Mouse (Mus musculus): ENCODE data around the gene Ubc.

Ubc gene

DNA sequence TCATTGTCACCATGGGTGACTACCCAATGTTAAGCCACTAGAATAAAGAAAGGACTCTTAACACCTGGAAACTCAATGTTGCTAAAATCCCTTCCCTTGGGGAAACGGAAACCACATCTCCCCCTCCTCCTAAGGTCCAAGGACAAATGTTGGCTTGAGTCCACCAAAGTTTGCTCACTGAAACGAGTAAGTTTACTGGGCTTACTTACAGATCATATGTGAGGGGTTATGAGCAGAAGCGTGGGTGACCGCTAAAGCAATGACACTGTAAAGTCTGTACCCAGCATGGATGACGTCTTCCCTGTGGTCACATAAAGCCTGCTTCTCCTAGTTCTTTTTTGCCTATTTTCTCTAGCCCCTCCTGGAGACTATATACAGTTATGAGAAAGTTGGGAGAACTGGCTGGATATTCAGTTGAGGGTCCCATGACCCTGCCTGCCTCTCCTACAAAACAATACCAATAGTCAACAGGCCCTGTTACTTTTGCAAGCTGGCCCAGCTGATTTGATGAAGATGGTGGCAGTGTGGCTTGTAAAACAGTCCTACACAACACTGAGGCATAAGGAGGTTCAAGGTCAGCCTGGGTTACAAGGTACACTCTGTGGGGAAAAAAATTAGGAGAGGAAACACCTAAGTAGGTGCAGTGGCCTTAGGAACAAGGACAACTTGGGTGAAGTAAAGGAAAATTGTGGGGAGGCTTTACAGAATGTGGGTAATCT lies 7.9 kb downstream of the Ubc start:
- no peak for DNase-seq

DNA sequence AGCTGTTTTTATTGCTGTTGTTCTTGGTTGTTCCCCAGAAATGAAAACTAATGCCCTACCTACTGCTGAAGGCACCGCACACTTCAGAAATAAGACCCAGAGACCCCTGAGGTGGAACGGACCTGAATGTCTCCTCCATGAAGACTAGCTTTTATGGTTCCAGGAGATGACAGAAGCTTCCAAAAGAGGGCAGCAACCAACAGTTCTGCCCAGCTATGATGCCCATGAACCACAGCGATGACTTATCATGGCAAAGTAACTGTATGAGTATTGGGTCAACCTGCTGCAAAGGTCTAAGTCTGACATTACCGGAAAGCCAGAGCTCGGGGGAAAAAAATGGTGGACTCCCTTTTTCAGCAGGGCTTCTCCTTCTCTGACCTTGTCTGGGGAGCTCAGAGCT lies 11.1 kb downstream of the Ubc start:
- DNase-seq = no peak

DNA sequence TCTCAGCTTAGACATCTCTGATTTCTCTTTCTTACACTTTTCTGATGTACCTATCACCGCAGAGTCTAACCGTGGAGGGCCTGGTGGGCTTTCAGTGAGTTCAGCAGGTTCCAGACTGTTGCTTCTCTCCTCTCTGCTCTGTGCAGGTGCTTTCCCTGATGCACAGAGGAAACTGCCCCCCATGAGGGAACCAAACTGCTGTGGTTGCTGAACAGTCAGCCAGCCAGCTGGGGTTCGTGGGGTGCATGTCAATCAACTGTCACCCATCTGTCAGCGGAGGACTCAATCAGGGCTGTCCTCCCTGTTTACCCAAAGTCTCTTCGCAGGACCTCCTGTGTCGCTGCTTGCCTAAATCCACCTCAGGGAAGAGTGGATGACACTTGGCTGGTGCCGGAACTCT lies 12.8 kb downstream of the Ubc start:
- no peak for DNase-seq

DNA sequence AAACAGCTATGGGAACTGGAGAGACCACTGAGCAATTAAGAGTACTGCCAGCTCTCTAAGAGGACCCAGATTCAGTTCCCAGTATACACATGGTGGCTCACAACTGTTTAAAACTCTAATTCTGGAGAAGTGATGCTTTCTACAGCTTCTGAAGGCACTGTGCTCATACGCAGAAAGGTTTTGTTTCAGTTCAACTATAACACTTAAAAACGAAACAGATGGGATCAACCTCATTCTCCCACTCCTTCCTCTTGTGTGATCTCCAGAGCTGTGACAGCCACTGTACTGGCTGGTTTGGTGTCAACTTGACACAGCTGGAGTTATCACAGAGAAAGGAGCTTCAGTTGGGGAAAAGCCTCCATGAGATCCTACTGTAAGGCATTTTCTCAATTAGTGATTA lies 14.1 kb downstream of the Ubc start:
- no peak for DNase-seq

DNA sequence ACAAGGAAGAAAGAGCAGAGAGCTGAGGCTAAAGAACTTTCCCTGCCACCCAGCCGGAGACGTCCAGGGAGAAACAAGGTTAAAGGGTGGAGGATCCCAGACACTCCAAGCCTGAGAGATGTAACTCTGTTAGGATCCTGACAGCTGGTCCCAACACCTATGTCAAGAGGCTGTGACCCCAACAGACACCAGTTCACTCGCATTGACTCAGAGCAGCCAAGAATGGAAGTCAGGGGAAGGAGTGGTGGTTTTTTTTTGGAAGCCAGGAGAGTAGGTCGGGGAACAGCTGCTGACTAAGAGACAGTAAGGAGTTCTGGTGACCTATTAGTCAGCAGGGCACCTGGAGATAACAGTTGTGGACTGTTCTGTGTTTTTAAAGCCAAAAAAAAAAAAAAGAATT lies 18.0 kb downstream of the Ubc start:
- DNase-seq = no peak

DNA sequence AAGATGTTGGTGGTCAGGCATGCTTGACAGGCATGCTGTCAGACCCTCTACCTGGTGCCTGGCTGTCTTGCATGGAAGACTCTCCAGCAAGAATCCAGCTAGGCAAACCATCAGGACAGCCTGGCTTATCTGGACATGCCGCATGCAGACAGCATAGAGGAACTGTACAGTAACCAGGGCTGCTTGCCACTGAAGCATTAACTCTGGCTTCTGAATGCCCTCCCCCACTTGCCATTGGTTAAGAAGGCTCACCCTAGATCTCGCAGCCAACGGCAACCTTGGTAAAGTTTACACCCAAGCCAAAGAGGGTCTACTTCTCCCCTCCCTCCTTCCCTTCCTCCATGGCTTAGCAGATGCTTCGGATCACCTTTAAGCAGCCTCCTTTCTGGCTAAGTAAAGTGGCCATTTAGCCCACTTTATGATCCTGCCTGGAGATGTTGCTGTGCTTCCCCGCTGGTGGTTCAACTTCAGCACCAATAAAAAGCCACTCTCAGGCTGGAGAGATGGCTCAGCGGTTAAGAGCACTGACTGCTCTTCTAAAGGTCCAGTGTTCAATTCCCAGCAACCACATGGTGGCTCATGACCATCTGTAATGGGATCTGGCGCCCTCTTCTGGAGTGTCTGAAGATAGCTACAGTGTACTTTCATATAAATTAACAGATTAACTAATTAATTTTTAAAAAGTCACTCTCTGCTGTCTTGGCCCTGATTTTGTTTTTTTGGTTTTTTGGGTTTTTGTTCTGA lies 18.9 kb downstream of the Ubc start:
- no peak for DNase-seq

DNA sequence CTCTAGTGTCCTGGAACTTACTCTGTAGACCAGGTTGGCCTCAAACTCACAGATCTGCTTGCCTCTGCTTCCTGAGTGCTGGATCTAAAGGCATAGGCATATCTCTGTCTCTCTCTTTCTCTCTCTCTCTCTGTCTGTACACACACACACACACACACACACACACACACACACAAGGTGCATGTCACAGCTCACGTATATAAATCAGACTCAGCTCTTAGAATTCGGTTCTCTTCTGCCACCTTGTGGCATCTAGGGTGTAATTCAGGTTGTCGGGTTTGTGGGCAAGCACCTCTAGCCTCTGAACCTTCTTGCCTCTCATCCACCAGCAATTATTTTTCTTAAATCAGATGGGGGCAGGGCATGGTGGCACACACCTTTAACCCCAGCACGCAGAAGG lies 21.4 kb downstream of the Ubc start:
- peak; percentile 69 to 82 for DNase-seq

DNA sequence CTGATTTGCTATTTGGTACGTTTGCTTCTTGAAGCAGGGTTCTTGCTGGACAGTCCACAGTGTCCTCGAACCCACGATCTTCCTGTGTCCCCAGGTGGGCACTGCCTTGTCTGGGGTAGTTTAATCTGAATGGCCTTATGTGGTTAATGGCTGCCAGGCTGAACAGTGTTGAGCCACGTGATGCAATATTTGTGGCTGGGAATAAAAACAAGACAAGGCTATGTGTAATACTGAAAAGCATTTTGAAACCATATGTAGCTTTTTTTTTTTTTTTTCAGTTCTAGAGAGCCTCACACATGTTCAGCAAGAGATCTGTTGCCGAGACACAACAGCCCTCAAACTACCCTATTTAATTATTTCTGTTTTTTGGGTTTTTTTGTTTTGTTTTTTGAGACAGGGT lies 21.8 kb downstream of the Ubc start:
- DNase-seq = no peak

DNA sequence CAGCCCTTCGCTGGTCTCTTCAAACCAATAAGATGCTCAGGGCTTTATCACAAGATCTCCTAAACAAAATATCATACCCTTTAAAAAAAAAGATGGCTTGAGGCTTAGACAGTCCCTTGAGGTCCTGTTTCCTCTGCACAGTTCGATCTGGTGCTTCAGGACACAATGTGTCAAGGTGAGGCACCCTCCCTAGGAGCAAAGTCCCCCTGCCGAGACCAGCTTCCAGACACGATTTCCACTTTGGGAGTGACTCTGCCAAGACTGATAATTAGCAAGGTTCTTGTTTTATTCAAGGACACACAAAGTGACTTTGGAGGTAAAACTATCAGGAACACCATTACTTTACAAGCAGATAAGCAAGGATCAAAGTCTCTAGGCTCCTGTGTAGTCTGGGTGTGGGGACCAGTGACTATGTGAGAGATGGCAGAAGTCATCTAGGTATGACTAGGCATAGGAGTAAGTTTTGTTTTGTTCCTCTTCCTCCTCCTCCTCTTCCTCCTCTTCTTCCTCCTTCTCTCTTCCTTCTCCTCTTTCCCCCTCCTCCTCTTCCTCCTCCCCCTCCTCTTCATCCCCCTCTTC lies 25.1 kb downstream of the Ubc start:
- no peak for DNase-seq

DNA sequence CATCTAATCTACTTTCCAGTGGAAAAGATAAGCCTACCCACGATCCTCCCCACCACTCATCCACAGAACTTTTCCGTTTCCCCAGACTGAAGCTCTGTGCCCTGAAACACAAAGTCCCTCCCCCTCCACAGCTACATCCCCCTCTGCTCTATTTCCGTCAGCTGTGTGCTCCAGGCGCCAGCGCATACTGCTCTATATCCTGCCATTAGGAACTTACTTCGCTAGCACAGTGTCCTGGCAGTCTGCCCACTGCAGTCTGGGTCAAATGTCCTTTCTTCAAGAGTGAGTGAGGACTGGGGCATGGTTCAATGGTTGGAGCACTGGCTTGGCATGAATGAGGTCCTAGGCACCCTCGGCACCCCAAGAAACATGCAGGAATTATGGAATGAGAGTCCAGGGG lies 26.1 kb downstream of the Ubc start:
- no peak for DNase-seq

DNA sequence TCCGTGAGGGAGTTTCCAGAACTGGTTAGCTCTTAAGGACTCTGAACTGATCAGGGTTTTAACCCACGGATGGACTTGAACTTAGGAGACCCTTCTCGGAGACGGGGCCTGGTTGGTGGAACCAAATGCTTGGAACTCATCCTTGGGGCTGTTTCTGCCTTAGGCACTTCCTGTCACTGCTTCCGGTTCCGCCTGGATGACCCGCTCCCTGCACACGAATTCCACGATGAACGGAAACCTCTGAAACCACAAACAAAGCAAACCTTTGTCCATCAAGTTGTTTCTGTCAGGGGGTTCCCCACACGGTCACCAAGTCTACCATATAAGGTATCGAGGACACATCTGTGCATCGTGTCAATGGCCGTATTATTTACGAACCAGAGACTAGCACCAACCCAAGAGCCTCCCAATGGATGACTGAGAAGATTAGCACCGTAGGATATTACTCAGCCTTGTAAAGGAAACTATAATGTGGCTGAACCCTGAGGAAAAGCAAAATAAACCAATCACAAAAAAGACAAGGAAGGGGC lies 29.0 kb downstream of the Ubc start:
- DNase-seq = no peak

DNA sequence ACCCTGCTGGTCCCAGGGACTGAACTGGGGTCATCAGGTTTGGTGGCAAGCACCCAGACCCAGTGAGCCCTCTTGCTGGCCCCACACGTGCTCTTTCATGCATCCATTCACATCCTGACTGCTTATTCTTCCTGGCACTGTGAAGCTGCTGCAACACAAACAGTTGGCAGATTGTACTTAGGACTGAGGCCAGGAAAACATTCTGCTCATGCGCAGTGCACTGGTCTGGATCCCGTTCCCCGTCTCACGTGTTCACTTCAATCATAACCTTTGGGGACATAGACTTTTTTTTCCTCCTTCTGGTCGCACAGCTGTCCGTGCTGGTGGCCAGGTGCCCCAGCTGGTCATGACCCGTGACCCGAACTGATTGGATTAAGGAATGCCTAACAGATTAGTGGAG lies 29.4 kb downstream of the Ubc start:
- peak; percentile 32 to 51 for DNase-seq

DNA sequence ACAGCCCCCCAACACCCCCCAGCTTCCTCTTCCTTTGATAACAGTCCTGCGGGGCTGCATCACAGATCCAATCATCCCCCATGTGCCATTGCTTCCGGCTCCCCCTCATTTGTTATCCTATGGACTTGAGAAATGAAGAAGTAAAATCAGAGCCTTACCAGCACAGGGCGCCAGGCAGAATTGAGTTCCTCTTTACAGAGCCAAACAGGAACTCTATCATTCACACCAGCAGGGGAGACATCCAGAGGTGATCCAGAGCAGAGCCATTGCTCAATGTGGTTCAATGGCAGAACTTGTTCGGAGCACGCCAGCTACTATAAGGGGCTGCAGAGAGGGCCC lies 31.8 kb downstream of the Ubc start:
- no peak for DNase-seq

DNA sequence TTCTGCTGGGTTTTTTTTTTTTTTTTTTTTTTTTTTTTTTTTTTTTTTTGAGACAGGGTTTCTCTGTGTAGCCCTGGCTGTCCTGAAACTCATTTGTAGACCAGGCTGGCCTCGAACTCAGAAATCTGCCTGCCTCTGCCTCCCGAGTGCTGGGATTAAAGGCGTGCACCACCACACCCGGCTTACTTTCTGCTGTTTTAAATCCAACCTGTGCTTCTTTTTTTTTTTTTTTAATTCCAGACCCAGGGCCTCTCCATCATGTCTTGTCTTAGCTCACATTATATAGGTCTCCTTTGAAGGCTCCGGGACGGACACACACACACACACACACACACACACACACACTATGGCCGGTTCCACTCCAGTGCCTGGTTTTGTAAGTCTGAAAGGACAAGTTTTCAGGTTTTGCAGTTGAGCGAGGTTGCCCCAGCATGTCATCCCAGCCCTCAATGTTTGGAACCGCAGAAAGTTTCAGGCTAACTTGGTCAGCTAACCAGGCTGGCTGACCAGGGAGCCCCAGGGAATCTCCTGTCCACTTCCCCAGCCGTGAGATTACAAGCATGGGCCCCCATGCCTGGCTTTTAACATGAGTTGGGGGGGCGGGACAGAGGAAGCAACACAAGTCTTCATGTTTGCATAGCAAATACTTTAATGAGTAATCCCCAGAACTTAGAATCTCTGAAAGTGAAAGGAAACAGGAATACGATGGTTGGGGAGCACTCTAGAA lies 32.3 kb downstream of the Ubc start:
- no peak for DNase-seq

DNA sequence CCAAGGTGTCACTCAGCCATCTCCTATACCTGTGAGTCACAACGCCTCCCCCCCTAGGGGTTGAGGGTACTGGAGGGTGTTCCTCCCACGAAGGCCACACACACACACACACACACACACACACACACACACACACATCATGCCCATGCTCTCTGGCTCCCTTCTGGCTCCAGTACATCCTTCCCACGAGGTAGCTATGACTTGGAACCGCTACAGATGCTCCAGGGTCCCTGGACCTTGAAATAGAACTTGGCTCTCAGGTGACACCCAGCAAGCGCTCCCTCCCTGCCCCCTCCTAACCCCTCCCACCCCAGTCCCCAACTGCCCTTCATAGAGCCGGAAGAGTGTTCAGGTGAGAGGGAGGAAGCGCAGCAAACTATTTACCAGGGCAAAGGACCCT lies 34.4 kb downstream of the Ubc start:
- no peak for DNase-seq

DNA sequence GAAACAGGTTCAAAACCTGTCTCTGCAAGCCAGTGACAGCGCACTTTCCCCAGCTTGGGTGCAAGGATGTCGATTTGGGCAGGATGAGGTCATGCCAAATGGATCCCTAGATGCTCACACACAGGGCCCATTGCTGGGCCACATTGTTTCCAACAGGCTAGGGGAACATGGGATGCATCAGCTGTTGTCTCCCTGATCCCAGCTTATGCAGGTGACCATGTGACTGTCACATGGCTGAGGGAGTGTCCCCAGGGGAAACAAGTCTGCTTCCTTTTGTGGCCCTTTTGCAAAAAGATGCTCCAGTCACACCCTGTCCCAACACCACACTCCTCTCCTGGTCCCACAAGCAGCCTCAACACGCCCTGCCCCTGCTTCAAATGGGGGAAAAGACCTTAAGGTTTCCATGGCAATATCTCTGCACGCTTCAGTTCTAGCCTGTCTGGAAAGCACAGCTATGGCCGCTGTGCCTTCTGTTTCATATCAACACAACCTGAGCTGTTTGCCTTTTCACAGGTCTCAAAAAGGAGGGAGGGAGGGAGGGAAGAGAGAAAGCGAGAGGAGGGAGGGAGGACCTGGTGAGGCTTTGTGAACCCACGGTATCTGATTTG lies 35.0 kb downstream of the Ubc start:
- no peak for DNase-seq

DNA sequence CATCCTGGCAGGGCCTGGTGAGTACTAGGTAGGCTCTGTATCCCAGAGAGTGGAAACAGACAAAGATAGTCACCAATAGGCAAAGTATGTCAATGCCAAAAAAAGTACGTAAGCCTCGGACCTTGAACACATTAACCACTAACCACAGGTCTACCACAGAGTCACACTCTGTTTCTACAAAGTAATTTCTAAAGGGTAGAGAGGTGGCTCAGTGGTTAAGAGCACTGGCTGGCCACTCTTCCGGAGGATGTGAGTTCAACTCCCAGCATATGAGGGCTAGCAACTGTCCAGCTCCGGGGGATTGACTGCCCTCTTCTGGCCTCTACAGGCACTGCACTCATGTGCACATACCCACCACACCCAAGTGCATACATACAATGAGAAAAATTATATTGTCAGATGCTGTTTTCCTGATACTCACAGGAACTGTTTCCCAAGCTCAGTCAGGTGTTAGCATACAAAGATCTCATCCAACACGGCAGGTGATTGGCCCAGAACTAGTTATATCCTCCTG lies 37.2 kb downstream of the Ubc start:
- DNase-seq = no peak

DNA sequence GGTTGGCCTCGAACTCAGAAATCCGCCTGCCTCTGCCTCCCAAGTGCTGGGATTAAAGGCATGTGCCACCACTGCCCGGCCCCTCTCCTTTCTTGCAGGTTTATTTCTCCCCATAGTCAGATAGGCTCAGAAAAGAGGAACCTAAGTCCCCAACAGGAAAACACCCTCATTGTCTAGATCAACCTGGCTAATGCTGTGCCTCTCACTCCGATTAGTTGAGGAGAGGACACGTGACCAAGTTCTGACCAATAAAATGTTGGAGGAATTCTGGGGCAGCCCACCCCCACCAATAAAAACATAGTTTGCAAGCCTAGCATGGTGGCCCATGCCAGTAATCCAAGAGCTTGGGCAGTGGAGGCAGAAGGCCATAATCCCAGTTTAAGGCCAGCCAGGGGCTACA lies 38.1 kb downstream of the Ubc start:
- DNase-seq = no peak

DNA sequence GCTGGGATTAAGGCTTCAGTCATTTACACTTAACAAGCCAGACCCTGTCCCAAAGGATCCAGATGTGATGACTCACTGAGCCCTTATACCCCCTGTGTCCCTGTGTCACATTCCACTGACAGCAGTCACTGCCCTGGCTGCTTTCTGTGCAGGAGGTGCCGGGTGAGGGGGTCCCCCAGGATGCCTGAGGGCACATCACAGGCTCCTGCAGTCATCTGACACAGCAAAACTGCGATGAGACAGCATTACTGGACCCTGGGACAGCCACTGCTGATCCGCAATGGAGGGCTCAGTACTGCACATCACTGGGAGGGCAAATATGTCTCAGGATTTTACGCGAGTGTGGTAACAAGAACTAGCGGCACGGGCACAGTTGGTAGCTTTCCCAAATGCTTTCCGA lies 38.9 kb downstream of the Ubc start:
- DNase-seq = no peak

DNA sequence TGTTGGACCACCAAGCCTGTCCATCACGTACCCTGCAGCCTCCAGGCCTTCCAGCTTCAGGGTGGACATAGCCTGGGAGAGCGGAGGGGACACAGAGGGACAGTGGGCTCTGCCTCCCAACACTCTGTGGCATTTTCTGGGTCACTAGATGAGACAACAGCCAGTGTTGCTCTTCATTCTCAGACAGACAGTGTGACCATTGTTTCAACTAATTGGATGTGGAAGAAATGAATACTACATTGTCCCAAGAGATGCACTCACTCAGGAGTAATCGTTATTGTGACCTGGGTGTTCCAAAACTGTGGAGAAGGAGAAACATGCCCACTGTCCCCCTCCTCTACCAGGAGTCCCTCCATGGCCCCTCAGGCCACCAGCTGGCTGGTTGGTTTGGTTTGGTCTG lies 40.6 kb downstream of the Ubc start:
- DNase-seq = no peak

DNA sequence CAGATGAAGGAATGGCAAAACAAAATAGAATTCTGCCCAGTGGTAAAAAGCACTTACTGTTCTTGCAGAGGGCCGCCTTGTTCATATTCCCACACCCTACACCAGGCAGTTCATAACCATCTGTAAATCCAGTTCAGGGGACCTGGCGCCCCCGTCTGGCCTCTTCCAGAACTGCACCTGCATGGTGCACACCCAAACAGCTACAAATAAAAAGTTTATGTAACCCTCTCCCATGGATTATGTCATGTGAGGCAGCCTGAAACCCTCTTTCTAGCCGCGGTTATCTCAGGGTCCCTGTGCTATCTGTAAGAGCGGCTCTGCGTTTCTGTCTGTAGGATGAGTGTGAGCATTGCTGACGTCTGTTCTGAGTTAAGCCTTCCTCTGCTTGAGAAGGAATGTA lies 41.5 kb downstream of the Ubc start:
- peak; percentile 24 to 50 for DNase-seq

DNA sequence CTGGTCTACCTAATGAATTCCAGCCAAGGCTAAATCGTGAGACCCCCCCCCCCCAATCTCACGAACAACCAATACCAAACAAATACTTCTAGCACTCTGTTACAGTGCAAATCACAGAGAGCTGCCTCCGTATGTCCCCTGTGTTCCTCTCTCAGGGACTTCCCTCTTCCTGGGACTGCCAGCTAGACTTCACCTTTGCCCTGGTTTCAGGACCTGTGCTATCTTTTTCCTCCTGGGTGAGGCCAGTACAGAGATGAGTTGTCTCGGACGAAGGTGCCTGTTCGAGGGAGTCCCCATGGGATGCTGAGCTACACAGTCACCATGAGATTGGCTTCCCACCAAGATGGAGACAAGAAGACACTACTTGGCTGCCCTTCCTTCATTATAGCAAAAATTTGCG lies 41.9 kb downstream of the Ubc start:
- no peak for DNase-seq

DNA sequence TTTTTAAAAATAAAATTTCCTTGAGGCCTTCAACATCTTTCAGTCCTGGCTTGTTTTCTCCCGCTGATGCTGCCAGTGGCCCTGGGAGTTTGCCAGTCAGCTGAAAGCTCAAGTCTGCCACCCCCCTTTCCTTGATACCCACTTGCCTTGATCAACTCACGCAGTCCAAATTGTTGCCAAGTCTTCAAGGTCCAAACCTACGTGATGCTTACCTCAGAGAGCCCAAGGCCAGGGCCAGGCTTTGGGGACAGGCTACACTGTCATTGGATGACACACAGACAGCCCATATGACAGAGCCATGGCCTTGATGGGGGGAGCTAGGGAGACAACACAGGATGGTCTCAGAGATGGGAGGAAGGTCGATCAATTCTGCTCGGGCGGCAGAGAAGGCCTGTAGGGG lies 45.7 kb downstream of the Ubc start:
- no peak for DNase-seq

Measured in cerebellum, postnatal 25 days (tissue).